Mouse (Mus musculus): ENCODE results near the gene Gpr153.

The Gpr153 gene

GRCm38 (mm10) chr4:152264867-152265568 lies 9.0 kb upstream of the Gpr153 start:
- peak; percentile 71 for DNase-seq (ENCODE audit: low read depth, low spot score)

DNA sequence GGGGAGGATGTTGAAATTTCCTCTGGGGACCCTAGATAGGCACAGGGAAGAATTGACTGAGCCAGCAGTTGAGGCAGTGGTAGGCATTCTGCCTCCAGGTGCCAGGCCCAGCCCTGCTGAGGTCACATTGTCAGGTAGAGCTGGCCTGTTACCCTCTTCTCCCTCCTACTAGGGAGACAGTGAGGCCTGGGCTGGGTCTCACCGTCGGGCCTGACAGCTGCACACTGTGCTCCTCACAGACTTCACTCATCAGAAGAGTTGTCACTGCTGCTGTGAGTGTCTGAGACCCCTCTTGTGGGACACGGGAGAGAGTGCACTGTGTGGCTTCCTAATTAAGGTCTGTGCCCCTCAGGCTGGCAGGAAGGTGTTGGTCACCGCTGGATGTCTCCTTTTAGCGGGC lies 8.2 kb upstream of the Gpr153 start:
- DNase-seq (ENCODE audit: low read depth, low spot score): no peak

DNA sequence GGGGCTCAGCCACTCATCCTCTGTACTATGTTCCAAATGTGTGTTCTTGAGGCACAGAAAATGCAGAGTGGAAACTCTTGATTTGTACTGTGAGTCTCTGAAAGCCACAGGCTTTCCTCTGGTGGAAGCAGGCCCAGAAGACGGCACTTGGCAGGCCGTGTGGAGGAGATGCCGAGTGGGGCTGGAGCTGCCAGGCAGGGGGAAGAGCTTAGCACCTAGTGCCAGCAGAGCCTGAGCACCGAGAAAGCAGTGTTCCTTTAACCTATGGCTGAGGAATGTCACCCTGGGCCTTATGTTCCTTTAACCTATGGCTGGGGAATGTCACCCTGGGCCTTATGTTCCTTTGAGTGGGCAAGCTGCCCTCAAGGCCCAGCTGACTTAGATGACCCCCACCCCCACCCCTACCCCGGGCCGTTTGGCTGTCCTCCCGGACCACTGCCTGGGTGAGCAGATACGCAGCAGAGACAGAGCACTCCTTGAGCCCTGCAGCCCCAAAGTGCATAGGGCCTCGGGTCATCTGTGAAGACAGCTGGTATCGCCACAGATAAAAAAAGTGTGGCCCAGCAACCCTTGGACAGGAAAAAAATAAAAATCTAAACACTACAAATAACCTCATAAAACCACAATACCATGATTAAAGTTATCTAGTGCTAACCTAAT lies 7.7 kb upstream of the Gpr153 start:
- DNase-seq (ENCODE audit: low read depth, low spot score): no peak

GRCm38 (mm10) chr4:152267748-152268369 lies 6.2 kb upstream of the Gpr153 start:
- no peak for DNase-seq (ENCODE audit: low read depth, low spot score)

- DNase-seq (ENCODE audit: low read depth, low spot score): no peak
Observed at GRCm38 (mm10) chr4:152269967-152270366, 4.1 kb upstream of the Gpr153 start.

DNA sequence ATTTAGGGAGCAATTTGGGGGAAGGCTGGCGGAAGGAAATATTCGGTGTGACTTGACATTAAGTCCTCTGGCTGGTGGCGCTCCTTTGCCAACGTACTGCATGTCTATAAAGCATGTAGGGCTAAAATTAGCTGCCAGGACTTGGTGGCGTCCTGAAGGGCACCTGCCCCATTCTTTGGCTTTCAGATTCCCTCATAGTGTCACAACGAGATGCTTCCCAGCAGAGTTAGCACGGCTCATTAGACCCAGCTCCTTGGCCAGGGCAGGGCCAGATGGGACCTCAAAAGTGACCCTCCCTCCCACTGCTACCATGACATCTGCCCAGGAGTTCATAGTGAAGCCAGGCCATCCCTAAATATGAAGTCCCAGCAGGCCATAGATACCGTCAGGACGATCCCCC lies 3.4 kb upstream of the Gpr153 start:
- DNase-seq (ENCODE audit: low read depth, low spot score): no peak

DNA sequence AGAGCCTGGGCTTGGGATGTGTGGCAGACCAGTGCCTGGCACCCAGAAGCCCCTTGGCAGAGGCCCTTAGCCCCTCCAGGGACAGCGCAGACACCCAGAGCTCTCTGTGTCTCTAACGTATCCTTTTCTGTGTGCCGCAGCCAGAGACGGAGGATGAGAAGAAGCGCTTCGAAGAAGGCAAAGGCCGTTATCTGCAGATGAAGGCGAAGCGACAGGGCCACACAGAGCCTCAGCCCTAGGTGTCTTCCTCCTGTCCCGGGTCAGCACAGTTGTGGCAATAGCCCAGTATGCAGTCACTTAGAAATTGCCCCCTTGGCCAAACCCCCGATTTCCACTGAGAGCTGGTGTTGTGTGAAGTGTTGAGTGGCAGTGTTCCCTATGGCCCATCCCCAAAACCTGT lies 2.7 kb upstream of the Gpr153 start:
- no peak for DNase-seq (ENCODE audit: low read depth, low spot score)

GRCm38 (mm10) chr4:152272006-152272405 lies 2.0 kb upstream of the Gpr153 start:
- no peak for DNase-seq (ENCODE audit: low read depth, low spot score)

- no peak for DNase-seq (ENCODE audit: low read depth, low spot score)
Observed at GRCm38 (mm10) chr4:152272449-152273049, 1.5 kb upstream of the Gpr153 start.

- DNase-seq (ENCODE audit: low read depth, low spot score): no peak
Observed at GRCm38 (mm10) chr4:152273191-152273590, 841 bp upstream of the Gpr153 start.

DNA sequence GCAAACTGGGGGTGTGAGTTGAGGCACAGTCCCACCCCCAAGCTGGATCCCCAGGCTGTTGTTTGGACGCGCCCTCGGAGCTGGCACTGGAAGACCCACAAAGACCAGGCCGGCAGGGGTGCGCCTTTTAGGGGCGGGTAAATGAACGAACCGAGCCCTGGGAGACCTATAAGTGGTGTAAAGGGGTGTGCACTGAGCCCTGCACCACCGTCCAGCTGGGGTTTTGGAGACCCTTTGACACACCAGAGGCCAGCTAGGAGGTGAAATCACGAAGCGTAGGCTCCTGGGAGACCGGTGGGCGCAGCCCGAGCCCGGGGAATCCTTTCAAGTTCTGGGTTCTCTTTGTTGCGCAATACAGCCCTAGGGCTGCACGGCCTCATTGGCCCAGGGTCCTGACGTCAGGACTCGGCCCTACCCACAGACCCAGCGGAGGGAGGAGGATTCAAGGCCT lies 674 bp downstream of the Gpr153 start:
- DNase-seq (ENCODE audit: low read depth, low spot score): peak; percentile 61

GRCm38 (mm10) chr4:152276389-152277347 lies 2.6 kb downstream of the Gpr153 start:
- peak; percentile 86 for DNase-seq (ENCODE audit: low read depth, low spot score)

DNA sequence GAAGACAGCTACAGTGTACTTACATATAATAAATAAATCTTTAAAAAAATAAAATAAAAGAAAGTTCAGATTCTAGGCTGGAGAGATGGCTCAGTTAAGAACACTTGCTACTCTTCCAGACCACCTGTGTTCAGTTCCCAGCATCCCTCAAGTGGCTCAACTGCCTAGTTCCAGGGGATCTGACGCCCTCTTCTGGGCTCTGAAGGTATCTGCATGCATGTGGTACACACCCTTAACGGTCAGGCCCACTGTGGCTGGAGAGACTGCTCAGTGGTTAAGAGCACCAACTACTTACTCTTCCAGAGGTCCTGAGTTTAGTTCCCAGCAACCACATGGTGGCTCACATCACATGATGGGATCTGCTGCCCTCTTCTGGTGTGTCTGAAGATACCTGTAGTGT lies 3.9 kb downstream of the Gpr153 start:
- peak; percentile 84 for DNase-seq (ENCODE audit: low read depth, low spot score)

DNA sequence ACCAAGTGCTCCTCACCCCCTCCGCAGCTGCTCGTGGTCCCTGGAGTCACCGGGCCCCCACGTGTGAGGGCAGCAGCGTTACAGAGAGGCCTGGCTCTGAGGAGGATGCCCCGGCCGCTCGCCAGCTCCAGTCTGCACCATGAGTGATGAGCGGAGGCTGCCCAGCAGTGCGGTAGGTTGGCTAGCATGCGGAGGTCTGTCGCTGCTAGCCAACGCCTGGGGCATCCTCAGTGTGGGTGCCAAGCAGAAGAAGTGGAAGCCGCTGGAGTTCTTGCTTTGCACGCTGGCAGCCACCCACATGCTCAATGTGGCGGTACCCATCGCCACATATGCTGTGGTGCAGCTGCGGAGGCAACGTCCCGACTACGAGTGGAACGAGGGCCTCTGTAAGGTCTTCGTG lies 5.0 kb downstream of the Gpr153 start:
- DNase-seq (ENCODE audit: low read depth, low spot score): no peak

- no peak for DNase-seq (ENCODE audit: low read depth, low spot score)
Observed at GRCm38 (mm10) chr4:152281601-152282000, 7.6 kb downstream of the Gpr153 start.

DNA sequence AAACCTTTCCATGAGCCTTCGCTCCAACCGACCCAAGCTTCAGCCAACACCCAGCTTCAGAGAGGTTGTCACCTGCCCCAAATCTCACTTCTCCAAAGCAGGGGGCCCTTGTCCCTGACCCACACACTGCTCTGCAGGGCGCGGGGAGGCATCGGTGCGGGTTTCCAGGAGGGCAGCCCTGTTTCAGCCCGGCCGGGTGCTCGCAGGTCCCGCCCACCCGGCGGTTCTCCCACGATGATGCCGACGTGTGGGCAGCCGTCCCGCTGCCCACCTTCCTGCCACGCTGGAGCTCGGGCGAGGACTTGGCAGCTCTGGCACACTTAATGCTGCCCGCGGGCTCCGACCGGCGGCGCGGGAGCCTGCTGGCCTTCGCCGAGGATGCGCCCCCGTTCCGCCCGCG lies 8.7 kb downstream of the Gpr153 start:
- no peak for DNase-seq (ENCODE audit: low read depth, low spot score)

DNA sequence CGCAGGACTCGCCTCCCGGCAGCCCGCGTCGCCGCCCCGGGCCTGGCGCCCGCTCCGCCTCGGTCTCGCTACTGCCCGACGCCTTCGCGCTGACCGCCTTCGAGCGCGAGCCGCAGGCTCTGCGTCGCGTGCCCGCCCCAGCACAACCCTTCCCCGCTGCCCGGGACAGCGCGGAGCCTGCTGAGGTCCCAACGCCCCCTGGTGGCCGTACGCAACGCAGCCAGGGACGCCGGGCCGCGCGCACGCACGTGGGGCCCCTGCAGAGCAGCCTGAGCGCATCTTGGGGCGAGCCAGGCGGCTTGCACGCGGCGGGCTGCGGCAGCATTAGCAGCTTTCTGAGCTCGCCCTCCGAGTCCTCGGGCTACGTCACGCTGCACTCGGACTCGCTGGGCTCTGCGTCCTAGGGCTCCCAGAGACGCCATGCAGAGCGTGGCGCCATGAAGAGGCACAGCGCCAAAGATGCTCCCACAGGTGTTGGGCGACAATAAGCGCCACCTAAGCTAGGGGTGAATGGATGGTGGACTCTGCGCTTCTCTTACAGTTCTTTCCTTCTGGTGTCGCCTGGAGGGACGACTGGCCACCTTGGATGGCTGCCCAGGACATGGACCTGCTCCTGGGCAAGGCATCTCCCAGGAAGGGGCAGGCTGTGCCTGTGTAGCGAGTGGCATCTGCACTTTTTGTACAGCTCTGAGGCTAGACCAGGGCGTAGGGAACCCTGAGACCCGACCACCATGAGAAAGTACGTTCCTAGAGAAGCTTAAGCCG lies 9.3 kb downstream of the Gpr153 start:
- peak; percentile 93 for DNase-seq (ENCODE audit: low read depth, low spot score)

GRCm38 (mm10) chr4:152285505-152285904 lies 11.5 kb downstream of the Gpr153 start:
- DNase-seq (ENCODE audit: low read depth, low spot score): peak; percentile 66

DNA sequence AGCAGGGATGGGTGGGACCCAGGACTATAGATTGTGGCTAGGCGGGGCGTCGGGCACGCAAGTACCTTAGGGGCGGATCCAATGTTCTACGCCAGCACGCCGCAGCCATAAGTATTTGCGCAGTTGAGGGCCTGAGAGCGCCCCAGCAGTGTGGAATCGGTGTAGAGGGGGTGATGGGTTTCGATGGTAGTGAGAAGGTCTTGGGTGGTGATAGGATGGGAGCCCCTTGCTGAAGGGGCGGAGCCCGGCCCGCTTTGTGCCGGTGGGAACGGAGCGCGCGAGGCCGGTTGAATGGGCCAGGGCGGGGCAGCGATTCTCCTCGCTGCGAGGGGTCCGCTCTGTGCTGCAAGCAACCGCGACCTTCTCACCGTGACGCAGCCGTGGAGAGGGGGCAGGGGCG lies 12.2 kb downstream of the Gpr153 start:
- DNase-seq (ENCODE audit: low read depth, low spot score): peak; percentile 80

DNA sequence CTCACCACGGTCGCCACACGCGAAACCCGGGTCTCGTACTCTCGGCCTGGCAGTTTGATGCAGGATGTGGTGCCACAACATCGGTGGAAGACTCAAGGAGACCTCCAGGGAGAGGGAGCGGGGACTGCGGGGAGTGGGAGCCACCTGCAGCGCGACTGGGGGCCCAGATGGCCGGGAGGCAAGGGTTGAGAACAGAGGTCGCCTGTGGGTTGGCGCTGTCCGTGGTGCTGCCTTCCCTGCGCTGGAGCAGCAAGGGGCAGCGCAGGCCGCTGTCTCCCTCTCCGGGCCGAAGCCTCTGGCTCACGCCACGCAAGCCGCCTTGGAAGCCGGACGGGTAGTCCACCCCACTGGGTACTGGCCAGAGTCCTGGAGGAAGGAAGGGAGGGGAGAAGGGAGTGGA lies 12.9 kb downstream of the Gpr153 start:
- DNase-seq (ENCODE audit: low read depth, low spot score): peak; percentile 80

All from ZHBTc4 (cell line).